Mouse (Mus musculus) myocyte (in vitro differentiated cells): ENCODE measurements around the gene Pigt.

Source experiments
- CEBPB ChIP-seq: IDR thresholded peaks from 2 replicates; pipeline ENCODE4 v1.6.1; 2011; ENCODE audit warnings: mild to moderate bottlenecking, moderate library complexity; ENCODE audit not compliant: poor library complexity, insufficient read depth, severe bottlenecking
- E2F4 ChIP-seq: IDR thresholded peaks from one replicate; pipeline ENCODE4 v1.6.1; 2011; ENCODE audit warnings: mild to moderate bottlenecking, control low read depth, moderate library complexity; ENCODE audit not compliant: insufficient read depth
- MAX ChIP-seq: IDR thresholded peaks from one replicate; pipeline ENCODE4 v1.6.1; 2011; ENCODE audit warnings: low read depth, mild to moderate bottlenecking, control low read depth
- POLR2A ChIP-seq: IDR thresholded peaks from one replicate; pipeline ENCODE4 v1.6.1; 2011; ENCODE audit warnings: low read depth, mild to moderate bottlenecking, control low read depth, moderate library complexity; ENCODE audit not compliant: insufficient read length

- no peak for TF ChIP-seq MAX
- no peak for TF ChIP-seq CEBPB
- TF ChIP-seq E2F4, result no peak
- no peak for TF ChIP-seq POLR2A
Measured at GRCm38 (mm10) chr2:164457942-164458341, 39.4 kb upstream of the Pigt start.
